1 mouse cellular context compared by ENCODE assay signal in the genomic region with DNA sequence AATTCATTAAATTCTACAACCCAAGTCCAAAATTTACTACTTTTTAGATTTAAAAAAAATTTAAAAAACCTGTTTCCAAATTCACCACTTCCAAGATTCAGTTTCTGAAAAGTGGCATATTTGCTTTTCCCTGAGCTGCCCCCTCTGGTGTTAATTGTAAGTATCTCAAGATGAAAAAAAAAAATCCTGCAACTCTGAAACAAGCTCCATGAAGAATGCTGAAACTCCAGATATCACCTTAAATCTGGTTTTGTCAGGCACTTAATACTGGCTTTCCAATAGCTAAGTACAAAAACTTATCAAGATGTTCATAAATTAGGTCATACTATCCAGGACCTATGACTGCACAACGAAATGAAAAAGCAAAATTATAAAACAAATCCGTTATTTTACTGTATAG.
TF ChIP-seq lines count a peak whose summit lies in the region.

No protein-coding gene starts in this region.

TF ChIP-seq in MEL, 35 proteins besides CTCF, POLR2A, EP300 and RAD21 (continued from another document):
- TF ChIP-seq MXI1 (IDR thresholded peaks at IDR 0.05; ENCODE audit: low read depth, low read length) (no peak), TBP (IDR thresholded peaks at IDR 0.05; ENCODE audit: low read depth, low read length) (no peak)
TF ChIP-seq in MEL: peak in this region for 0.
